Mouse (Mus musculus): ENCODE measurements around the gene Dennd1a.

The Dennd1a gene

GRCm38 (mm10) chr2:38161484-38161883 is 125.7 kb downstream of the Dennd1a start:
- no peak for DNase-seq

- no peak for DNase-seq
Measured at GRCm38 (mm10) chr2:38159736-38160135, 127.5 kb downstream of the Dennd1a start.

- DNase-seq, result no peak
Measured at GRCm38 (mm10) chr2:38157002-38157401, 130.2 kb downstream of the Dennd1a start.

GRCm38 (mm10) chr2:38156001-38156400 is 131.2 kb downstream of the Dennd1a start:
- DNase-seq, result no peak

- no peak for DNase-seq
Measured at GRCm38 (mm10) chr2:38144831-38145230, 142.4 kb downstream of the Dennd1a start.

- DNase-seq, result no peak
Measured at GRCm38 (mm10) chr2:38144067-38144779, 143.0 kb downstream of the Dennd1a start.

GRCm38 (mm10) chr2:38142905-38143304 is 144.3 kb downstream of the Dennd1a start:
- no peak for DNase-seq

- no peak for DNase-seq
Measured at GRCm38 (mm10) chr2:38142210-38142609, 145.0 kb downstream of the Dennd1a start.

GRCm38 (mm10) chr2:38139536-38139935 is 147.7 kb downstream of the Dennd1a start:
- no peak for DNase-seq

- DNase-seq, result peak; percentile 73
Measured at GRCm38 (mm10) chr2:38137086-38137485, 150.1 kb downstream of the Dennd1a start.

GRCm38 (mm10) chr2:38135427-38135826 is 151.8 kb downstream of the Dennd1a start:
- peak; percentile 16 for DNase-seq

GRCm38 (mm10) chr2:38133036-38133825 is 154.0 kb downstream of the Dennd1a start:
- DNase-seq, result no peak

- no peak for DNase-seq
Measured at GRCm38 (mm10) chr2:38132233-38132822, 154.9 kb downstream of the Dennd1a start.

- DNase-seq, result no peak
Measured at GRCm38 (mm10) chr2:38131538-38131937, 155.7 kb downstream of the Dennd1a start.

- DNase-seq, result no peak
Measured at GRCm38 (mm10) chr2:38129961-38130802, 157.0 kb downstream of the Dennd1a start.

GRCm38 (mm10) chr2:38126383-38126732 is 160.8 kb downstream of the Dennd1a start:
- DNase-seq, result no peak

GRCm38 (mm10) chr2:38125671-38126382 is 161.4 kb downstream of the Dennd1a start:
- no peak for DNase-seq

- no peak for DNase-seq
Measured at GRCm38 (mm10) chr2:38124727-38125126, 162.5 kb downstream of the Dennd1a start.

- DNase-seq, result no peak
Measured at GRCm38 (mm10) chr2:38115000-38115399, 172.2 kb downstream of the Dennd1a start.

- DNase-seq, result no peak
Measured at GRCm38 (mm10) chr2:38111655-38112351, 175.4 kb downstream of the Dennd1a start.

- no peak for DNase-seq
Measured at GRCm38 (mm10) chr2:38108586-38108985, 178.6 kb downstream of the Dennd1a start.

GRCm38 (mm10) chr2:38102674-38103073 is 184.5 kb downstream of the Dennd1a start:
- DNase-seq, result no peak

All from cerebellum, adult 8-10 months (tissue).